Mouse (Mus musculus) liver, embryonic 14.5 days (tissue): ENCODE results near the gene Sik3.

Source experiments
- CTCF ChIP-seq: IDR thresholded peaks from 2 replicates; pipeline ENCODE4 v1.5.1; 2016; ENCODE audit warnings: antibody characterized with exemption, low read depth, control low read depth
- EP300 ChIP-seq: IDR thresholded peaks from 2 replicates; pipeline ENCODE4 v1.6.1; 2016; ENCODE audit warnings: antibody characterized with exemption, low read depth

- no peak for TF ChIP-seq EP300
- no peak for TF ChIP-seq CTCF
Measured at GRCm38 (mm10) chr9:46173919-46174318, 161.3 kb downstream of the Sik3 start.
